Comparison of ENCODE assay signal across 25 mouse cellular contexts in the genomic region with DNA sequence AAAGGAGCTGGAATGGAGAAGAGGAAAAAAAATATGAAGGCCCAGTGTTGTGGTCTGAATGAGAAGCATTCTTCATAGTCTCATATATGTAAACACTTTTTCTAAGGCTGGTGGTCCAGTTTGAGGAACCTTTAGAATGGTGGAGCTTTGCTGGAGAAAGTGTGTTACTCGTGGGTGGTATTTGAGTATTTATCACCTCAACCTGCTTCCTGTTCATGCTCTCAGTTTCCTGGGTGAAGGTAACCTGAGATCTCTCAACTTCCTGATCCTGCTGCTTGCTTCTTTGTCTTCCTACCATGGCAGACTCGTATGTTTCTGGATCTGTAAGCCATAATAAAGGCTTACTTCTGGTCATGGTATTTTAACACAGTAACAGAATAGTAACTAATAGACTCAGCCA.
A peak's percentile ranks its signal among the peaks of the same experiment; 100 is the strongest.
DNase-seq lines count a peak whose midpoint lies in the region; ATAC-seq and TF ChIP-seq lines count a peak whose summit lies in the region.
"Had no signal": no experiment of that assay in that cellular context is flagged by ENCODE, and none has a peak within 500 bp of the region (broad histone marks: within the 10 kb centered on the region; RNA-seq: fewer than 3 reads in every experiment).

No protein-coding gene starts in this region.

- no peak for TF ChIP-seq CTCF in MEL (IDR thresholded peaks at IDR 0.05 in 2 of 3, conservative IDR thresholded peaks at IDR 0.05 in 1 of 3; ENCODE audit: control insufficient read depth in 1 of 3, insufficient read depth in 1 of 3, low read depth in 2 of 3, low read length in 3 of 3, poor library complexity in 1 of 3, severe bottlenecking in 1 of 3)

- no peaks in the 10 kb centered on the region for H3K27me3 ChIP-seq in MEL (ENCODE audit: control insufficient read depth in 1 of 2, insufficient read depth in 2 of 2, low read length in 2 of 2)
- H3K27me3 ChIP-seq: CH12.LX; embryonic facial prominence, embryonic 12.5 days; forebrain, embryonic 13.5 days; forebrain, embryonic 15.5 days had no signal

- TF ChIP-seq POLR2A in MEL (IDR thresholded peaks at IDR 0.05; ENCODE audit: control insufficient read depth in 1 of 2, insufficient read depth in 1 of 2, low read depth in 1 of 2, low read length in 2 of 2, poor library complexity in 1 of 2) = no peak

- peak; percentile 0 for DNase-seq in CD4-positive, CD25-positive, alpha-beta regulatory T cell, adult 2 months (ENCODE audit: low read depth, low spot score)
- DNase-seq in MEL (ENCODE audit: low read depth, low spot score) = peak; percentile 70
- no peak for DNase-seq in left cerebral cortex, postnatal 14 days (ENCODE audit: low spot score in 2 of 2)
- no peak for DNase-seq in urinary bladder, postnatal 25 days (ENCODE audit: low spot score)
- no peak for DNase-seq in lung, postnatal 4 days
- DNase-seq in left cerebral cortex, postnatal 4 days = no peak
- DNase-seq: adrenal gland, adult 8-10 months; adrenal gland, postnatal 14 days; adrenal gland, postnatal 36 days; B cell, adult 2 months; cerebellum, adult 11-12 months; cerebellum, adult 2 months; cerebellum, adult 9-10 months; cerebellum, postnatal 10 days; cerebellum, postnatal 25 days; forebrain, postnatal 0 days had no signal

- H3K36me3 ChIP-seq in MEL (ENCODE audit: control insufficient read depth in 1 of 2, insufficient read depth in 2 of 2, low read length in 2 of 2) = peaks cover 0 to 5% of the 10 kb centered on the region in 2 experiments; a peak in 2 of 4 replicates
- H3K36me3 ChIP-seq: embryonic facial prominence, embryonic 10.5 days; embryonic facial prominence, embryonic 12.5 days; forebrain, embryonic 15.5 days; G1E had no signal

- no peak overlapping the region for H3K4me3 ChIP-seq in MEL (ENCODE audit: control insufficient read depth in 1 of 2, insufficient read depth in 1 of 2, low read depth in 2 of 2, low read length in 2 of 2)
- H3K4me3 ChIP-seq: embryonic facial prominence, embryonic 10.5 days; embryonic facial prominence, embryonic 12.5 days; forebrain, embryonic 13.5 days; forebrain, embryonic 15.5 days had no signal

- H3K9me3 ChIP-seq in MEL (replicated peaks; ENCODE audit: insufficient read depth, low read length) = no peaks in the 10 kb centered on the region
- H3K9me3 ChIP-seq: embryonic facial prominence, embryonic 10.5 days; embryonic facial prominence, embryonic 12.5 days; forebrain, embryonic 13.5 days; forebrain, embryonic 15.5 days; G1E had no signal

- H3K4me1 ChIP-seq in MEL (ENCODE audit: control insufficient read depth in 1 of 2, insufficient read depth in 2 of 2, low read length in 2 of 2) = 0 out of 4 replicates have a peak, but pooled peaks cover 0 to 5% of the 10 kb centered on the region in 2 experiments
- H3K4me1 ChIP-seq: embryonic facial prominence, embryonic 10.5 days; embryonic facial prominence, embryonic 12.5 days; forebrain, embryonic 13.5 days; forebrain, embryonic 15.5 days had no signal

- no peaks in the 10 kb centered on the region for H3K79me2 ChIP-seq in MEL (ENCODE audit: control insufficient read depth, insufficient read depth, low read length, poor library complexity)

- H3K9ac ChIP-seq in MEL (ENCODE audit: control insufficient read depth, low read depth, low read length, poor library complexity, severe bottlenecking) = no peak overlapping the region
- H3K9ac ChIP-seq: embryonic facial prominence, embryonic 12.5 days; forebrain, embryonic 13.5 days; forebrain, embryonic 15.5 days; forebrain, postnatal 0 days had no signal

- no peak for TF ChIP-seq RAD21 in MEL (IDR thresholded peaks at IDR 0.05; ENCODE audit: low read depth, low read length)

- H3K27ac ChIP-seq in MEL (ENCODE audit: control insufficient read depth, low read depth, low read length) = no peak overlapping the region
- H3K27ac ChIP-seq: embryonic facial prominence, embryonic 10.5 days; embryonic facial prominence, embryonic 12.5 days; forebrain, embryonic 13.5 days; forebrain, embryonic 15.5 days had no signal

- peak; percentile 27 to 75; a peak in 2 of 4 replicates for TF ChIP-seq EP300 in MEL (IDR thresholded peaks at IDR 0.05; ENCODE audit: low read depth in 1 of 2, low read length in 2 of 2)

- intact Hi-C loops in left cerebral cortex, postnatal 14 days (cut with DNase I) = no loop called here
- intact Hi-C loops in left cerebral cortex, postnatal 4 days (cut with DNase I) = no loop called here

- ATAC-seq in inflammation-experienced regulatory T-cells, adult 6 months = peak; percentile 38
- ATAC-seq: activated CD4-positive, CD25-positive, alpha-beta regulatory T cell, adult 4 months; forebrain, embryonic 13.5 days; forebrain, embryonic 15.5 days; forebrain, postnatal 0 days; Patski had no signal

TF ChIP-seq in MEL, 35 proteins besides CTCF, POLR2A, EP300 and RAD21:
- TF ChIP-seq NELFE (IDR thresholded peaks at IDR 0.05; ENCODE audit: low read depth, low read length) (no peak), MAZ (IDR thresholded peaks at IDR 0.05; ENCODE audit: low read depth, low read length) (no peak), CHD2 (IDR thresholded peaks at IDR 0.05; ENCODE audit: low read length) (no peak), ZKSCAN1 (IDR thresholded peaks at IDR 0.05; ENCODE audit: low read depth, low read length) (no peak), MYB (IDR thresholded peaks at IDR 0.05; ENCODE audit: low read depth, low read length) (no peak), CHD1 (IDR thresholded peaks at IDR 0.05; ENCODE audit: low read depth, low read length) (no peak), RCOR1 (IDR thresholded peaks at IDR 0.05; ENCODE audit: low read depth, low read length) (no peak), TBP (IDR thresholded peaks at IDR 0.05; ENCODE audit: low read depth, low read length) (no peak), TCF12 (IDR thresholded peaks at IDR 0.05; ENCODE audit: low read depth, low read length) (no peak), ELF1 (IDR thresholded peaks at IDR 0.05; ENCODE audit: low read depth, low read length) (peak; percentile 42; the same call in 1 of the 2 replicates), MYC (IDR thresholded peaks at IDR 0.05; ENCODE audit: low read depth, low read length) (0 out of 2 replicates have a peak, but pooled peaks have one; percentile 46), TAL1 (IDR thresholded peaks at IDR 0.05; ENCODE audit: low read length) (no peak), MEF2A (IDR thresholded peaks at IDR 0.05; ENCODE audit: extremely low read depth, insufficient replicate concordance, low read depth, low read length, poor library complexity, severe bottlenecking) (no peak), JUND (IDR thresholded peaks at IDR 0.05; ENCODE audit: low read depth, low read length) (no peak), GATA1 (IDR thresholded peaks at IDR 0.05; ENCODE audit: low read depth, low read length) (peak; percentile 46; the same call in 1 of the 2 replicates), POLR2AphosphoS2 (IDR thresholded peaks at IDR 0.05; ENCODE audit: low read length) (no peak), SMC3 (IDR thresholded peaks at IDR 0.05; ENCODE audit: low read depth, low read length) (no peak)

Comparison
In these comparisons a context has a peak if more than half of its experiments do, and no peak if none do; other contexts are left out.
1. DNase-seq: peak in CD4-positive, CD25-positive, alpha-beta regulatory T cell, adult 2 months (single experiment) and MEL (single experiment); none in left cerebral cortex, postnatal 14 days (0 of 2), urinary bladder, postnatal 25 days (single experiment), lung, postnatal 4 days (0 of 2) and left cerebral cortex, postnatal 4 days (single experiment).